Mouse (Mus musculus) heart, embryonic 16.5 days (tissue): ENCODE data around the gene Lrg1. TPM values are rescaled to one million over a fixed set of nuclear protein-coding genes. Genes with fewer than 3 reads are reported as not detected.
A peak's percentile ranks its signal among the peaks of the same experiment; 100 is the strongest.
"Not testable (repeated sequence)": the region's sequence is repeated elsewhere in the genome, so short reads cannot be mapped to it uniquely, and the experiment has no call there.

Experiments used
- ATAC-seq: fragments of 200-750 bp; cut with Nextera tagmentation; replicated peaks from 2 replicates; pipeline ENCODE4 v1.8.0; 2017; ENCODE audit warnings: moderate number of reproducible peaks; ENCODE audit not compliant: insufficient read depth, low FRiP score; ENCODE audit errors: extremely low read depth
- H3K27ac ChIP-seq: fragments of 300-500 bp; sonication (generic); 2 replicates; pipeline ENCODE4 v1.5.1; 2014; ENCODE audit warnings: mild to moderate bottlenecking, low read length, control low read depth, moderate library complexity
- H3K27me3 ChIP-seq: fragments of 300-500 bp; sonication (generic); 2 replicates; pipeline ENCODE4 v1.6.1; 2014; ENCODE audit warnings: low read length, mixed read lengths; ENCODE audit not compliant: control insufficient read depth, insufficient read depth
- H3K36me3 ChIP-seq: fragments of 300-500 bp; sonication (generic); 2 replicates; pipeline ENCODE4 v1.6.1; 2014; ENCODE audit not compliant: control insufficient read depth, insufficient read depth
- H3K4me1 ChIP-seq: fragments of 300-500 bp; sonication (generic); 2 replicates; pipeline ENCODE4 v1.6.1; 2014; ENCODE audit warnings: low read length, mixed read lengths; ENCODE audit not compliant: control insufficient read depth, insufficient read depth
- H3K4me2 ChIP-seq: fragments of 300-500 bp; sonication (generic); 2 replicates; pipeline ENCODE4 v1.6.1; 2014; ENCODE audit warnings: low read depth, mild to moderate bottlenecking, control low read depth, low read length
- H3K4me3 ChIP-seq: fragments of 300-500 bp; sonication (generic); 2 replicates; pipeline ENCODE4 v1.5.1; 2014; ENCODE audit warnings: mild to moderate bottlenecking, control low read depth, low read length
- H3K9ac ChIP-seq: fragments of 300-500 bp; sonication (generic); 2 replicates; pipeline ENCODE4 v1.6.1; 2014; ENCODE audit warnings: low read length, control low read depth
- H3K9me3 ChIP-seq: fragments of 300-500 bp; sonication (generic); replicated peaks from 2 replicates; pipeline ENCODE4 v1.6.1; 2016; ENCODE audit warnings: low read length; ENCODE audit not compliant: control insufficient read depth
- WGBS: fragments of 180-500 bp; shearing (Covaris S2); extraction: QIAGEN DNeasy Blood & Tissue Kit; methylation state at CpG from one replicate; pipeline ENCODE4 v1.1.7; 2014; 5-methylcytosine and 5-hydroxymethylcytosine counted together
- polyA plus RNA-seq: library from polyadenylated mRNA; unstranded; fragments of >200 nt; fragmentation: Nextera tagmentation; extraction: Ambion mirVana; gene quantifications from 2 replicates; pipeline ENCODE4 v1.2.1, GENCODE M21; 2015

Lrg1 gene
- polyA plus RNA-seq, 1 experiment from 2014 or later, result 2.4 TPM

- no peaks in the 10 kb centered on the region for H3K36me3 ChIP-seq
- ATAC-seq, result peak; percentile 52
- H3K9ac ChIP-seq, result peak overlapping the region; percentile 19; the same call in 1 of the 2 replicates
- H3K9me3 ChIP-seq, result no peaks in the 10 kb centered on the region
- H3K27me3 ChIP-seq, result no peaks in the 10 kb centered on the region
- 70% methylated on average over 6 of the region's 6 CpGs for WGBS
- peak overlapping the region; percentile 73; the same call in 1 of the 2 replicates for H3K27ac ChIP-seq
- H3K4me3 ChIP-seq, result no peak overlapping the region
- H3K4me1 ChIP-seq, result peaks cover 12% of the 10 kb centered on the region
- peak overlapping the region; percentile 42; the same call in 1 of the 2 replicates for H3K4me2 ChIP-seq
Measured at GRCm38 (mm10) chr17:56108334-56109044, 13.3 kb downstream of the Lrg1 start.

- peaks cover 12% of the 10 kb centered on the region for H3K4me1 ChIP-seq
- 78% methylated on average over 2 of the region's 2 CpGs for WGBS
- H3K4me3 ChIP-seq, result no peak overlapping the region
- H3K9me3 ChIP-seq, result no peaks in the 10 kb centered on the region
- no peak overlapping the region for H3K27ac ChIP-seq
- H3K4me2 ChIP-seq, result no peak overlapping the region
- H3K27me3 ChIP-seq, result no peaks in the 10 kb centered on the region
- no peak for ATAC-seq
- no peak overlapping the region for H3K9ac ChIP-seq
- no peaks in the 10 kb centered on the region; the same call in 1 of the 2 replicates for H3K36me3 ChIP-seq
Measured at GRCm38 (mm10) chr17:56107736-56108135, 14.1 kb downstream of the Lrg1 start.

GRCm38 (mm10) chr17:56106981-56107380 is 14.8 kb downstream of the Lrg1 start:
- 69% methylated on average over 4 of the region's 4 CpGs for WGBS

GRCm38 (mm10) chr17:56106436-56106835 is 15.4 kb downstream of the Lrg1 start:
- H3K4me2 ChIP-seq, H3K9me3 ChIP-seq, H3K36me3 ChIP-seq, H3K27ac ChIP-seq, H3K27me3 ChIP-seq, ATAC-seq, H3K9ac ChIP-seq, H3K4me3 ChIP-seq: not testable (repeated sequence)
- peaks cover 12% of the 10 kb centered on the region for H3K4me1 ChIP-seq
- 92% methylated on average over 4 of the region's 4 CpGs for WGBS

More at GRCm38 (mm10) chr17:56106981-56107380, 14.8 kb downstream of the Lrg1 start:
- no peak for ATAC-seq
- H3K27ac ChIP-seq, result no peak overlapping the region
- H3K27me3 ChIP-seq, result no peaks in the 10 kb centered on the region
- no peak overlapping the region for H3K9ac ChIP-seq
- H3K4me3 ChIP-seq, result no peak overlapping the region
- no peaks in the 10 kb centered on the region for H3K9me3 ChIP-seq
- no peak overlapping the region for H3K4me2 ChIP-seq
- H3K4me1 ChIP-seq, result peaks cover 12% of the 10 kb centered on the region
- peaks cover 3% of the 10 kb centered on the region for H3K36me3 ChIP-seq

GRCm38 (mm10) chr17:56104821-56105220 is 17.0 kb downstream of the Lrg1 start:
- not testable (repeated sequence) for H3K9me3 ChIP-seq, H3K27ac ChIP-seq, H3K9ac ChIP-seq, ATAC-seq, H3K4me2 ChIP-seq, H3K27me3 ChIP-seq, H3K4me3 ChIP-seq
- peaks cover 17% of the 10 kb centered on the region for H3K36me3 ChIP-seq
- 88% methylated on average over 2 of the region's 5 CpGs for WGBS
- peaks cover 11% of the 10 kb centered on the region for H3K4me1 ChIP-seq

- H3K9ac ChIP-seq, result no peak overlapping the region
- WGBS, result 94% methylated on average over 8 of the region's 8 CpGs
- H3K9me3 ChIP-seq, result no peaks in the 10 kb centered on the region
- H3K4me1 ChIP-seq, result peaks cover 5% of the 10 kb centered on the region
- no peaks in the 10 kb centered on the region for H3K27me3 ChIP-seq
- H3K36me3 ChIP-seq, result peaks cover 26% of the 10 kb centered on the region
- H3K4me2 ChIP-seq, result no peak overlapping the region
- H3K4me3 ChIP-seq, result no peak overlapping the region
- no peak overlapping the region for H3K27ac ChIP-seq
- ATAC-seq, result no peak
Measured at GRCm38 (mm10) chr17:56103465-56104285, 18.1 kb downstream of the Lrg1 start.

- no peak overlapping the region for H3K27ac ChIP-seq
- H3K27me3 ChIP-seq, result no peaks in the 10 kb centered on the region
- ATAC-seq, result no peak
- H3K9me3 ChIP-seq, result no peaks in the 10 kb centered on the region
- peaks cover 32% of the 10 kb centered on the region for H3K36me3 ChIP-seq
- no peaks in the 10 kb centered on the region for H3K4me1 ChIP-seq
- no peak overlapping the region for H3K4me3 ChIP-seq
- WGBS, result 92% methylated on average over 9 of the region's 9 CpGs
- H3K9ac ChIP-seq, result no peak overlapping the region
- no peak overlapping the region for H3K4me2 ChIP-seq
Measured at GRCm38 (mm10) chr17:56102927-56103326, 18.9 kb downstream of the Lrg1 start.

GRCm38 (mm10) chr17:56102158-56102557 is 19.6 kb downstream of the Lrg1 start:
- Histone ChIP-seq H3K4me1 (no peaks in the 10 kb centered on the region), H3K36me3 (peaks cover 35% of the 10 kb centered on the region), H3K27me3 (no peaks in the 10 kb centered on the region), H3K9ac (no peak overlapping the region), H3K4me2 (no peak overlapping the region), H3K27ac (no peak overlapping the region), H3K4me3 (no peak overlapping the region), H3K9me3 (no peaks in the 10 kb centered on the region)
- 93% methylated on average over 5 of the region's 5 CpGs for WGBS
- no peak for ATAC-seq

GRCm38 (mm10) chr17:56100811-56101210 is 21.0 kb downstream of the Lrg1 start:
- ATAC-seq, result no peak
- peaks cover 45% of the 10 kb centered on the region for H3K36me3 ChIP-seq
- 91% methylated on average over 3 of the region's 3 CpGs for WGBS

More at GRCm38 (mm10) chr17:56100811-56101210, 21.0 kb downstream of the Lrg1 start:
- Histone ChIP-seq H3K9me3 (no peaks in the 10 kb centered on the region), H3K4me3 (no peak overlapping the region), H3K4me1 (no peaks in the 10 kb centered on the region), H3K9ac (no peak overlapping the region), H3K27ac (no peak overlapping the region), H3K27me3 (no peaks in the 10 kb centered on the region), H3K4me2 (no peak overlapping the region)
